Mouse (Mus musculus) adrenal gland, postnatal 10 days (tissue): ENCODE measurements at regions not wholly inside any gene's neighbourhood (a gene's known extent, or its start where the extent isn't known, plus 50 kb on each side); places are given as distances from the start of the nearest gene placed in this dataset.

Experiments used
- DNase-seq: peaks from one replicate; pipeline ENCODE4 v3.0.0; 2021; ENCODE audit warnings: mixed read lengths

GRCm38 (mm10) chr7:67895166-67895565, 57.5 kb upstream of the Igf1r start:
- DNase-seq: no peak

DNA sequence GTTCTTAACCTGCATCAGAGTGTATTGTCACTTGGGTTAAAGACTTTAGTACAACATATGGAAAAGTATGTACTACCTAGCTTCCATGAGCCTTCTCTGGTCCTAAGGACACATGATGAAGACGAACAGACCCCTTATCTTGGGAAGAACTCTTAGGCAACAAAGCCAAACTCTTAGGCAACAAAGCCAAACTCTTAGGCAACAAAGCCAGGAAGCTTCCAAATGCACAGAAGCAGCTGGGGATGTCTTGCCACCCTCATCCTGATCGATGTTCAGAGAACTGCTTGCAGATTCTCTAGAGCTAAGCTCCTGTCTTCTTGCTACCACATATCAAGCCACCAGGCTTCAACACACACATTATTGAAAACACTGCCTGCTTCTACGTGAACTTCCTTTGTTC, 59.7 kb upstream of the Igf1r start:
- DNase-seq: no peak

GRCm38 (mm10) chr7:67883040-67883439, 69.6 kb upstream of the Igf1r start:
- no peak for DNase-seq

DNA sequence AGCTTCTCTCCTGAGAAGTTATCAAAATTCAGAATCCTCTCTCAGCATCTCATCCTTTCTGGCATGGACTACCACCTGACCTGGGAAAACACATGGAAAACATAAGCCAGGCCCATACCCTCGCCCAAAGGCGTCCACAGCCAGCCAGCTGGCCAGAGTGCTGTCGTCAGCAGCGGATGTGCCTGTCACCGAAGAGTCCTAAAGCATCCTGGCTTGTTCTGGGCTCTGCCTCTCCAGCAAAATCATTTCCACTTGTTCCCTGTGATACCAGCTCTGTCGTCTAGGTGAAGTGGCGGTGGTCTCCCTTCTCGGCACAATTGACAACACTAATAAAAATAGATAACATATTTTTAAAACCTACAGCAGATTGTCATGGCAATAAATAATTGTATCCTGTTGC, 70.0 kb upstream of the Igf1r start:
- no peak for DNase-seq

GRCm38 (mm10) chr7:67878226-67878625, 74.4 kb upstream of the Igf1r start:
- DNase-seq: no peak

GRCm38 (mm10) chr7:67877587-67877986, 75.0 kb upstream of the Igf1r start:
- DNase-seq: no peak

GRCm38 (mm10) chr7:67854080-67855022, 94.8 kb upstream of the Synm start:
- no peak for DNase-seq

GRCm38 (mm10) chr7:67852859-67853258, 93.3 kb upstream of the Synm start:
- DNase-seq: no peak

DNA sequence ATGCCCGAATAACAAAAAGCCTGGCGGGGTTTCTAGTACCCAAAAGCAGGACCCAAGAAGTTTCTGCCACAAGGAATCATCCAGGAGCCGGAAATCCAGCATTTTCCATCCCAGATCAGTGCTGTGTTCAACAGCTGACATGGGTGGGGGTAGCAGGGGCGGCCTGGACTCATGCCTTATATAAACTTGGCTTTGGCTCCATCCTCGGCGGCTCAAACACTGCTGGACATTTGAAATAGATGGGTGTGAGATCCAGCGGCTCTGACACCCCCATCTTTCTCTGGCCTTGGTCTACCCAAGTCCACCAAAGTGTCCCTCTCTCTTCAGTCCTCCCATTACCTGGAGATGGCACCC, 89.9 kb upstream of the Synm start:
- no peak for DNase-seq

- peak; percentile 57 for DNase-seq
Observed at GRCm38 (mm10) chr7:67848589-67849508, 89.3 kb upstream of the Synm start.

DNA sequence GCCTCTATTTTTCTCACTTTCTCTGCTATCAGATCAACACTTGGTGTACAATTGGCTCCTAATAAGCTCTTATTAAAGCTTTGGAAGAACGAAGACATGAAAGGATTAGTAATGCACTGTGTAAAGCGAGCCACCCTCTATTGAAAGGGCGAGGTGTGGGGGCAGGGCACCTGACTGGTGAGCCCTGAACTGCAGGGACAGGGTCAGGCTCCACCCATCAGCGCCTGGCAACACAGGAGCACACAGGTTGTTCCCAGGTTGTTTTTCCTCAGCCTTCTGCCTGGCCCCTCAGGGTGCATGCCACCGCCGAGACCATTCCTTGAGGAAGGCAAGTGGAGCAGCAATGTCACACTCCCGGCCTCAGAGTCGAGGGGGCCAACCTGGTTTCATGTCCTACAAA, 87.3 kb upstream of the Synm start:
- DNase-seq: no peak

DNA sequence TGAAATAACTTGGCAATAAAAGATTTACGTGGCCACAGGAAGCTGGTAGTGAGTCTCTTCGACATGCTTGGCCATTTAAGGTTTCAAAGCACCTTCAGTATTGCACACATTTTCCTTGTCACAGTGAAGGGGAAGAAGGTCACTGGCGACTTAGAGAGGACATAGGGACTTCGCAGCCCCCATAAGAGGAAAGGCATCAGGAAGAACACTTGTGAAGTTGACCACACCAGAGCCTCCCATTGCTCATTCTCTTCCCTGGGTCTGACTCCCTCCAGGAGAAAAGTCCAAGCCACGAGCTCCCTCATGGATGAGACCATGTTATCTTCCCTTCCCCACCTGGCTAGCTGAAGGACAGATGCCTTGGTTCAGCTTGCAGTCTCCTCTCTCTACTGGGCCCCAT, 77.4 kb upstream of the Synm start:
- DNase-seq: no peak

DNA sequence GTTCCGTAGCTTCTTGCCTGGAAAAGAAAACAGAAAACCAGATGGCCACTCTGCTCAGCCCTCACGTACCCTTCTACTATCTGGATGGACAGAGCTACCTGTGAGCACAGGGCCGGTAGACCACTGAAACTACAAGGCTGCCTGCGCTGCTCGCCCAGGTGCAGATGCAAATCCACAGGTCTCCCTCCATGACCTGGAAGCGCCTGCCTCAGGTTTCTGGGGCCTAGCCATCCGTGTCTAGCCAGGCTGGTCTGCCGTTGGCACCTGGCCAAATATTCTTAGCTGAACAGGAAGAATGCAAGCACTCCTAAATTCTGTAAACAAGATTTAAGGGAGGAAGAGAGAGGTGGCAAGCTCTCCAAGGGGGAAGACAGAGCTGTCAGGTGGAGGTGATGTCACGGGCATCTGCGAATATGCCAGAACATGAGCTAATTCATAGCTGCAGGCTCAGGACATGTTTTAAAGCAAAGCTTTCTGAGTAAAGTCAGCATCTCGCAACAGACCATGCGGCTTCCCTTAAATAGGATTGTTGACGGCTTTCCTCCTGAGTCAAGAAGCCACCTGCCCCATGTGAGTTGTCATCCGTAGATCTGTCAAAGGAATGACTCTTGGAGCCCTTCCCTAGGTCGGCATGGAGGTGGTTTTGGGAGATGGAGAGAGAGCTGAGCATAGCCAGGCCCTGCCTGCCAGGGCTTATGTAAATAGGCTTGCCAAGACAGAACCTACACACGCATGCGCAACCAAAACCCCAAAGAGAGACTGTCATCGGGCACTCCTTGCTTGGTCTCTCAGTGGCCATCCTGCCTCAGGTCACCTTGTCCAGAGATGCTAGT, 76.8 kb upstream of the Synm start:
- no peak for DNase-seq

- no peak for DNase-seq
Observed at GRCm38 (mm10) chr7:67831738-67832137, 72.2 kb upstream of the Synm start.

GRCm38 (mm10) chr7:67827386-67827785, 67.8 kb upstream of the Synm start:
- DNase-seq: no peak

GRCm38 (mm10) chr7:67826936-67827335, 67.4 kb upstream of the Synm start:
- DNase-seq: no peak

GRCm38 (mm10) chr7:67826368-67826767, 66.8 kb upstream of the Synm start:
- no peak for DNase-seq

- no peak for DNase-seq
Observed at GRCm38 (mm10) chr7:67825636-67826280, 66.2 kb upstream of the Synm start.

DNA sequence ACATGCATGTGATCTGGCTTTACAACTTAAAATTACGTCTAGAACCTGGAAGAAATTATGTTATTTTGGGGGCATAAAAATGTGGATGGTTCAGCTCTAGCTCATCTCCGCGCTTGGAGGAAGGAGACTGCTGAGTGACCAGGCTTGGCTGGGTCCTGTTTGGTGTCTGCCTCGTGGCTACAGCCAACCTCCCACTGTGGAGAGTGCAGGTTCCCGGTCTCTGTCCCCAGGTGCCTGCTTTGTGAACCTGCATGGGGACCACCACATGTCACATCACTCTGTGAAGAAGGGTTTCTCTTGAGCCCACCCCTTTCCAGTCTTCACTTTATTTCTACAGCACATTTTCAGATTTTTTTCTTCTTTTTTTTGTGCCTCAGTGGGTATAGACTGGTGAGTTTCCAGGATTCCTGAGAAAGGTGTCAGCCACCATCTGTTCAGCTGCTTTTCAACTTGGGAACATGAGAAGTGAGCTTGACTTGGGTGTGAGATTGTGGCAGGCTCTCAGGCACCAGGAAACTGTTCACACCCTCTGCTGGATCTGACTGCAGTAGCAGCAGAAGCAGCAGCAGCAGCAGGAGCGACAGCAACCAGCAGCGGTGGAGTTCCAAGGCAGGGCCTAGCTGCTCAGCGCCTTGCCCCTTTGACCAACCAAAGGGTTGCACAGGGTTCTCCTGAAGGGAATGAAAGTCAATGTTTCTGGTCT, 64.6 kb upstream of the Synm start:
- DNase-seq: no peak

GRCm38 (mm10) chr7:67819551-67819950, 60.0 kb upstream of the Synm start:
- DNase-seq: no peak

- no peak for DNase-seq
Observed at GRCm38 (mm10) chr7:67817556-67817955, 58.0 kb upstream of the Synm start.
